Mouse (Mus musculus): ENCODE results near the gene Elavl2. TPM values are rescaled to one million over a fixed set of nuclear protein-coding genes. Genes with fewer than 3 reads are reported as not detected.

The Elavl2 gene
- not detected in 2 replicates for total RNA-seq (2023)

GRCm38 (mm10) chr4:91400423-91400822 is at the start of gene Elavl2:
TSS of gene Elavl2 (minus strand) at chr4:91400785.

